Mouse (Mus musculus): ENCODE measurements around the gene Ubash3b. TPM values are rescaled to one million over a fixed set of nuclear protein-coding genes. Genes with fewer than 3 reads are reported as not detected.

Gene Ubash3b
- polyA plus RNA-seq, 1 experiment from 2014 or later = 8.9 TPM

DNA sequence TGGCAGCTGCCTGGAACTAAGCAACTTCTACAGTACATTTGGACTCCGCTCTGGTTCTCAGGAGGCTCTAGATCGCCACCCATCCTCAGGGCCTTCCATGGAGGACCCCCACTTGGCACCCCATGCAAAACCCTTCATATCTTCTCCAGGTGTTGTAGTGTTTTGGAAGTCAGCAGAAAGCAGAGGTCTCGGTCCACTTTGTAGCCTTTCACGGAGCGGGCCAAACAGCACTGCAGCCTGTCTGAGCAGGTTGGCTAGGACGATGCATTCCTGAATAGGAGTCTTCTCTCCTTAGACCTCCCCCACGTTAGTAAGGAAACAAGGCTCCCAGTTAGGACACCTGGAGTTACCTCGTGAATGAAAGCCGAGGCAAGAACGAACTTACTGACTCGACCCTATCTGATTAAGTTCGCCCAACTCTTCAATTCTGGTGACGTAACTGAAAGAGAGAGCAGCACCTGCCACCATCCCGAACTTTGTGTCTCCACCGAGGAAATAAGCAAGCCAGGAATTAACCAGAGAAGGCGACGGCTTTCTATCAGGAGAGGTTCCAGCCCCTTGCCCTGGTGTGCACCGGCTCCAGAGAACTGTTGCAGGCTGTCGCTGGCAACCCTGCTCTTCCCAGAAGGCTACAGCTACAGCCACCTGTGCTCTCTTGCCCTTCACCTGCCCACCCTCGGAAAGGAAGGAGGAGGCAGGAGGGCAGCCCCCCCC lies 5.3 kb downstream of the Ubash3b start:
- in situ Hi-C loops (cut with MboI; ENCODE audit: low pct_unique_long_range_greater_than_20kb) = loop anchor here (5.0 kb wide), 1 partner anchor 49 kb away; no protein-coding TSS in a partner anchor
- ATAC-seq = no peak
- TF ChIP-seq CTCF (IDR thresholded peaks at IDR 0.05) = no peak
- no peaks in the 10 kb centered on the region for H3K27me3 ChIP-seq
- POLR2A ChIA-PET = interaction anchor here (1.0 kb wide), 1 partner anchor 8 kb away, joined by 3 read pairs; no protein-coding TSS in a partner anchor
- CTCF ChIA-PET = interaction anchor here (0.9 to 1.3 kb wide), 2 partner anchors 27 to 113 kb away, joined by 3 read pairs; no protein-coding TSS in a partner anchor
- no peak for DNase-seq (ENCODE audit: low read depth, low spot score)

DNA sequence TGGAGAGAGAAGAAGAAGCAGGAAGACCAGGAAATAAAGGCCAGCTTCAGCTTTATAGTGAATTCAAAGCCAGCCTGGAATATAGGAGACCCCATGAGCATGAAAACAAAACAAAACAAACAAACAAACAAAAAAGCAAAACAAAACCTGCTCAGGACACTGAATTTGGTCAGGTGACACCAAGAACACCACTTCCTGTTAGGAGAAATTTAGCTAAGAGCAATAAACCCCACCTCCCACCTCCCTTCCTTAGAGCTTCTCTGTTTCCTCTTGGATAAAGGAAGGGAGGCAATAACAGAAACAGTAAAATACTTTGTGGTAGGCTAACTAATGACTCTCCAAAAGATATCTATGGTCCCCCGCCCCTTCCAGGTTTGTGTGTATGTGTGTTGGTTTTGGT lies 7.5 kb downstream of the Ubash3b start:
- DNase-seq (ENCODE audit: low read depth, low spot score) = no peak
- in situ Hi-C loops (cut with MboI; ENCODE audit: low pct_unique_long_range_greater_than_20kb) = no loop called here
- TF ChIP-seq CTCF (IDR thresholded peaks at IDR 0.05) = no peak
- CTCF ChIA-PET = interaction anchor here (1.2 kb wide), 1 partner anchor 15 kb away, joined by 3 read pairs; no protein-coding TSS in a partner anchor
- H3K27me3 ChIP-seq = no peaks in the 10 kb centered on the region
- POLR2A ChIA-PET = interaction anchor here (0.6 kb wide), 1 partner anchor 706 kb away, joined by 3 read pairs; no protein-coding TSS in a partner anchor
- no peak for ATAC-seq

DNA sequence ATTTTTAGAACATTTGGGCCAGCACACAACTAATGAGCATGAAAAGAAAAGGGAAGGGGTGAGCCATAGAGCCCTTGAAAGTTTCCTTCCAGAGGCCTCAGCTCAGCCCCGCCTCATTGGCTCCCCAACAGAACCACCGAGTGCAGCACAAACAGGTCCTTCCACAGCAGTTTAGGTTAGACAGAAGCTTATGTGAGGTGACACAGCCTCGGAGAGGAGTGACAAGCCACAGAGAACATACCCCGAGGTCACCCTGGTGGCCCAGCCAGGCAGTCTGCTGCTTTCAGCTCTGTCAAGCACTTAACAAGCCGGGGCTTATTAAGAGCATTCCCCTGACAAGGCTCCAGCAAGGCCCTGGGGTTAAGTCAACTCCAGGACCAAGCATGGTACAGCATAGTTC lies 8.4 kb downstream of the Ubash3b start:
- H3K27me3 ChIP-seq = no peaks in the 10 kb centered on the region
- ATAC-seq (peak; percentile 64), DNase-seq (ENCODE audit: low read depth, low spot score) (peak; percentile 28)
- in situ Hi-C loops (cut with MboI; ENCODE audit: low pct_unique_long_range_greater_than_20kb) = no loop called here
- POLR2A ChIA-PET = interaction anchor here (1.0 kb wide), 1 partner anchor 54 kb away, joined by 3 read pairs; no protein-coding TSS in a partner anchor
- CTCF ChIA-PET = interaction anchor here (1.0 to 1.2 kb wide), 2 partner anchors 16 to 45 kb away, joined by 3 read pairs; no protein-coding TSS in a partner anchor
- TF ChIP-seq CTCF (IDR thresholded peaks at IDR 0.05) = no peak

DNA sequence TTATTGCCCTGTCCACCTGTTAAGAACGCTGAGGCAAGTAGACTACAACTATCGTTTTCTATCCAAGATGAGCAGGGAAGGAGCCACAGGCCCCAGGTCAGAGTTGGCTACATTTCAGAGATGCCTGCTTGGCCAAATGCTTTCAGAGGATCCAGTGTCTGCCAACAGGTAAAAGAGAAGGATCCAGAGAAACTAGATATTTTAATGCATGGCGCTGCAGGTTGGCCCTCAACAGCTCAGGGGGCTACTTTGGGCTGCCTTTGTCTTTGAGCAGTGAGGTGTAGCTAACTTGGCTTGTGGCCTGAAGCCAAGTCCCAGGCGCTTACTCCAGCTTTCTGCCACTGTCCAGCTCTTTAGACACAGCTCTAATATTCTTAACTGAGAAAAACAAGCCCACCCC lies 10.0 kb downstream of the Ubash3b start:
- CTCF ChIA-PET = interaction anchor here (1.5 kb wide), 1 partner anchor 14 kb away, joined by 6 read pairs; no protein-coding TSS in a partner anchor
- POLR2A ChIA-PET = no interaction called here
- H3K27me3 ChIP-seq = no peaks in the 10 kb centered on the region
- no peak for TF ChIP-seq CTCF (IDR thresholded peaks at IDR 0.05)
- DNase-seq (ENCODE audit: low read depth, low spot score) (no peak), ATAC-seq (no peak)
- in situ Hi-C loops (cut with MboI; ENCODE audit: low pct_unique_long_range_greater_than_20kb) = no loop called here

DNA sequence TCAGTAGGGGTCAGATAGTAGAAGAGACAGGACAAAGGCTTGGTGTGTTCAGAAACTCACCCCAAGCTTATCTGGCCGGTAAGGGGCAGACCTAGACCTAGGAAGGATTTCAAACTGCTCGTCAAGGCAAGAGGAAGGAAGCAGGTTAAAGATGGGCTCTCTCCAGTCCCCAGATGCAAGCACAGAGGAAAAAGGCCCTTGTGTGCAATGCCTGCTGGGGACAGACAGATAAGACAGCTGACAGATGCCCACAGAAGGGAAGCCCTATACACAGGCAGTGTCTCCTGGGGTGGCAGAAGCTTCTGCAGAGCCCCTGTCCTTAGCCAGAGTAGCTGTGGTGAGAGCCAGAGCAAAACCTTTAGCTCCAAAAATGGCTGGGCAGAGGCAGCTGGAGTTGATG lies 11.6 kb downstream of the Ubash3b start:
- in situ Hi-C loops (cut with MboI; ENCODE audit: low pct_unique_long_range_greater_than_20kb) = no loop called here
- DNase-seq (ENCODE audit: low read depth, low spot score) (no peak), ATAC-seq (no peak)
- no peak for TF ChIP-seq CTCF (IDR thresholded peaks at IDR 0.05)
- H3K27me3 ChIP-seq = no peaks in the 10 kb centered on the region
- ChIA-PET CTCF (interaction anchor here (1.3 to 1.6 kb wide), 2 partner anchors 9 to 27 kb away, joined by 3 to 7 read pairs; no protein-coding TSS in a partner anchor), POLR2A (no interaction called here)

DNA sequence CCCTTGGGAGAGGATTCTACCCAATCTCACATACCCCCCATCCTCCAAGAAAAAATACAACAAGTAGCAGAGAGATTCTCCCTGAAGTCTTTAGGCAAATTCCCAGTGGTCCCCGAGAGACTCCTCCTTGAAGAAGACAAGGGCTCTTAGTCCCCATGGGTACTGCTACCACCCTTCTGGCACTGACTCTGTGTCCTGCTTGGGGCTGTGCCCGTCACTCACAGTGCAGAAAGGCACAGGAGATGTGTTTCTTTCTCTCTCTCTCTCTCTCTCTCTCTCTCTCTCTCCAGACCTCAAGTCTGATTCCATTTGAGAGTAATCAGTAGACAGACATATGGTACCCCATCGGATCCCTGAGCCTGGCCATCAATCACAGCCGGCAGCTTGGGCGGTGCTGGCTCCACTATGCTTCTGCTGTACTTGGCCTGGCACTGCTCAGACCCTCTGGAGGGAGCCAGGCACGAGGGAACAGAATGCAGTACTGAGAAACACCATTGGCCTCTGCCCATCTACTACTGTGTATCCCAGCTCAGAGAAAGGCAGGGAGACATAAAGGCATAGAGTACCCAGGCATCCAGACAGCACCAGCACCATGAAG lies 12.3 kb downstream of the Ubash3b start:
- TF ChIP-seq CTCF (IDR thresholded peaks at IDR 0.05) = no peak
- H3K27me3 ChIP-seq = no peaks in the 10 kb centered on the region
- DNase-seq (ENCODE audit: low read depth, low spot score) = no peak
- no peak for ATAC-seq
- in situ Hi-C loops (cut with MboI; ENCODE audit: low pct_unique_long_range_greater_than_20kb) = no loop called here
- ChIA-PET POLR2A (no interaction called here), CTCF (interaction anchor here (1.6 kb wide), 1 partner anchor 10 kb away, joined by 7 read pairs; no protein-coding TSS in a partner anchor)

DNA sequence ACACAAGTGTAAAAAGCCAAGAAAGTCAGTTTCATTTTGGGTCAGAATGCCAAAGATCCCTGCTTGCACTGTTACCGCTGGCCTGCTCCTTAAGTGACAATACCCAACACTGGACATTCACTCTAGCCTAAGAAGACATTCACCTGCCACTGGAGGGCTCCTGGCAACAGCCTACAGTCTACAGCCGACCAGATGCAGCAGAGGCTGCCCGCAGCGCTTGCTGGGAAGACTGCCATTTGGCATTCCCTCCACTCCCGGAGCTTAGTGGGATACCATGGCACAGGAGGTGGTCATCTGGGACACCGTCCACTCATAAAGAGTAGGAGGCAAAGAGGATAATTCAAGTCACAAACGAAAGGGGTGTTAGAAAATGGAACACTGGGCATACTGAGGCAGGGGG lies 12.9 kb downstream of the Ubash3b start:
- POLR2A ChIA-PET = no interaction called here
- CTCF ChIA-PET = no interaction called here
- no peak for TF ChIP-seq CTCF (IDR thresholded peaks at IDR 0.05)
- ATAC-seq (no peak), DNase-seq (ENCODE audit: low read depth, low spot score) (no peak)
- H3K27me3 ChIP-seq = no peaks in the 10 kb centered on the region
- in situ Hi-C loops (cut with MboI; ENCODE audit: low pct_unique_long_range_greater_than_20kb) = no loop called here

DNA sequence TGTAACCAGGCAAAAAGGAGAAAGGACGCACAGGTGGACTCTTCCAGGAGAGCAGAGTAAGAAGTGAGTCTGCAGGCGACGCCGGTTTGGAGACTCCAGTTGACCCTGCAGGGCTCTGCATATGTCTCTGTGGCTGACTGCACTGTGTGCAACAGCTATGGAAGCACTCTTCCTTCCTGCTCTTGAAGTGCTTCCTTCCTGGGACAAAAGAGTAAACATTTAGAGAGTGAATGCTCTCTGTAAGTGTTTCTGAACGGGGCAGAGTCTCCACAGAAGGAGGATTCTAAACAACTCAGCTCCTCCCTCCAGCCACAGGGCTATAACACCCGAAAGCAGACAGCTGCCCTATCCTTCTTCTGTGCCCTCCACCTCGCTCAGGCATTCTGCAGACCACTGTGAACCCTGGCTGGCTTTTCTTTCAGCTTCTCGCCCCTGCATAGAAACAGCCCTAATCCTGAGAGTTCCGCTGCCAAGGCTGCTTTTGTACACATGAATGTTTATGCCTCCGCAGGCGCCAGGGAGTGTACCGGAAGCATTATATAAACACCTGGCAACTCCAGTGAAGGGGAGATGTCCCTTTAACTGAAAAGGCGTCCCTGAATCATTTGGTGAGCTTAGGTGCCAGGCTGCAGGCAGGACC lies 14.2 kb downstream of the Ubash3b start:
- ChIA-PET CTCF (no interaction called here), POLR2A (interaction anchor here (0.9 kb wide), 1 partner anchor 10 kb away, joined by 3 read pairs; no protein-coding TSS in a partner anchor)
- in situ Hi-C loops (cut with MboI; ENCODE audit: low pct_unique_long_range_greater_than_20kb) = no loop called here
- DNase-seq (ENCODE audit: low read depth, low spot score) (no peak), ATAC-seq (no peak)
- no peaks in the 10 kb centered on the region for H3K27me3 ChIP-seq
- TF ChIP-seq CTCF (IDR thresholded peaks at IDR 0.05) = no peak

DNA sequence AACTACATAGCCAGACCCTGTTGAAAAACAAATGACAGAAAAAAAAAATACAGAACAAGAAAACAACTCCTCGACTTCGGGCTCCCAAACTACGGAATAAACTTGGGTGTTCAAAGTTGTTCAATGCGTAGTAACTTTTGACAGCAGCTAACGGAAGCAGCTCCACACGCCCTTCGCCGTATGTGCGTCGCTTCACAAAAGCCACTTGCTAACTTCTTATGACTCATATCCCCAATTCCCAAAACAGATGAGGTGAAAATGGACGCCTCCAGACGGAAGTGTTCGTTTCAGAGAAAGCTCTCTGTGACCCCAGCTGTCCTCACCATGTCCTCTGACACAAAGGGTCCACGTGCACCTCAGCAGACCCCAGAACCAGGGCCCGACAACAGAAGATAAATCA lies 17.7 kb downstream of the Ubash3b start:
- POLR2A ChIA-PET = interaction anchor here (0.7 kb wide), 1 partner anchor 337 kb away, joined by 3 read pairs; no protein-coding TSS in a partner anchor
- ATAC-seq = no peak
- in situ Hi-C loops (cut with MboI; ENCODE audit: low pct_unique_long_range_greater_than_20kb) = no loop called here
- H3K27me3 ChIP-seq = no peaks in the 10 kb centered on the region
- CTCF ChIA-PET = no interaction called here
- no peak for DNase-seq (ENCODE audit: low read depth, low spot score)
- no peak for TF ChIP-seq CTCF (IDR thresholded peaks at IDR 0.05)

DNA sequence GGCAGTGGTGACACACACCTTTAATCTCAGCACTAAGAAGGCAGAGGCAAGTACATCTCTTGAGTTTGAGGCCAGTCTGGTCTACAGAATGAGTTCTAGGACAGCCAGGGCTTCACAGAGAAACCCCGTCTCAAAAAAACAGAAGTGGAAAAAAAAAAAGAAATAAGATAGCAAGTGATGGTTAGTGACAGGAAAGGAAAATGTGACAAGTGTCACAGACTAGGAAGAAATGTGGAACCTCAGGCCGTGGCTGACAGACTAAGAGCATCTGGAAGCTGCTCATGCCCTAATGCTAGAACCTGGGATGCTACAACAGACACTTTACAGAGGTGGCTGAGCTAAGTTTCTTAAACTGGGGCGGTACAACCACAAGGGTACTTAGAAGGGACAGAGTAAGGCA lies 18.4 kb downstream of the Ubash3b start:
- DNase-seq (ENCODE audit: low read depth, low spot score) (no peak), ATAC-seq (no peak)
- POLR2A ChIA-PET = no interaction called here
- in situ Hi-C loops (cut with MboI; ENCODE audit: low pct_unique_long_range_greater_than_20kb) = no loop called here
- CTCF ChIA-PET = no interaction called here
- no peaks in the 10 kb centered on the region for H3K27me3 ChIP-seq
- no peak for TF ChIP-seq CTCF (IDR thresholded peaks at IDR 0.05)

All from Patski (cell line).